Mouse (Mus musculus) ovary, postnatal 36 days (tissue): ENCODE results near the gene Nova2.

Source experiments
- DNase-seq: peaks from one replicate; pipeline ENCODE4 v3.0.0; 2022; ENCODE audit warnings: low spot score, mixed read lengths

Gene Nova2

GRCm38 (mm10) chr7:18925162-18925938 is at the start of gene Nova2:
TSS of gene Nova2 (plus strand) at chr7:18925888.
- DNase-seq = peak; percentile 70

- no peak for DNase-seq
Measured at GRCm38 (mm10) chr7:18878691-18879090, 47.0 kb upstream of the Nova2 start.

GRCm38 (mm10) chr7:18883991-18884744 is 41.5 kb upstream of the Nova2 start:
- DNase-seq = no peak

- no peak for DNase-seq
Measured at GRCm38 (mm10) chr7:18884745-18885422, 40.8 kb upstream of the Nova2 start.

- no peak for DNase-seq
Measured at GRCm38 (mm10) chr7:18886963-18887362, 38.7 kb upstream of the Nova2 start.

GRCm38 (mm10) chr7:18890848-18891247 is 34.8 kb upstream of the Nova2 start:
- DNase-seq = no peak

GRCm38 (mm10) chr7:18891872-18892599 is 33.7 kb upstream of the Nova2 start:
- peak; percentile 84 for DNase-seq

- DNase-seq = no peak
Measured at GRCm38 (mm10) chr7:18893009-18893408, 32.7 kb upstream of the Nova2 start.

GRCm38 (mm10) chr7:18893651-18894430 is 31.8 kb upstream of the Nova2 start:
- DNase-seq = peak; percentile 69

GRCm38 (mm10) chr7:18896536-18896935 is 29.2 kb upstream of the Nova2 start:
- DNase-seq = peak; percentile 20

- DNase-seq = no peak
Measured at GRCm38 (mm10) chr7:18900513-18900912, 25.2 kb upstream of the Nova2 start.

- DNase-seq = no peak
Measured at GRCm38 (mm10) chr7:18902486-18902885, 23.2 kb upstream of the Nova2 start.

- no peak for DNase-seq
Measured at GRCm38 (mm10) chr7:18904971-18905370, 20.7 kb upstream of the Nova2 start.

- DNase-seq = no peak
Measured at GRCm38 (mm10) chr7:18909797-18910196, 15.9 kb upstream of the Nova2 start.

GRCm38 (mm10) chr7:18910241-18910831 is 15.4 kb upstream of the Nova2 start, which contains the start of gene Ccdc61:
TSS of gene Ccdc61 (minus strand) at chr7:18910415.
- DNase-seq = peak; percentile 94

GRCm38 (mm10) chr7:18916254-18916653 is 9.4 kb upstream of the Nova2 start:
- no peak for DNase-seq

- no peak for DNase-seq
Measured at GRCm38 (mm10) chr7:18917931-18918330, 7.8 kb upstream of the Nova2 start.

- peak; percentile 38 for DNase-seq
Measured at GRCm38 (mm10) chr7:18921069-18921468, 4.6 kb upstream of the Nova2 start.

GRCm38 (mm10) chr7:18922807-18923206 is 2.9 kb upstream of the Nova2 start:
- no peak for DNase-seq

GRCm38 (mm10) chr7:18923267-18923666 is 2.4 kb upstream of the Nova2 start:
- no peak for DNase-seq

GRCm38 (mm10) chr7:18923711-18924191 is 1.9 kb upstream of the Nova2 start:
- no peak for DNase-seq
